Mouse (Mus musculus) MN1 (cell line): ENCODE data around the gene Skp2.
A peak's percentile ranks its signal among the peaks of the same experiment; 100 is the strongest.
"Not testable (repeated sequence)": the region's sequence is repeated elsewhere in the genome, so short reads cannot be mapped to it uniquely, and the experiment has no call there.

Experiments used
- DNase-seq: peaks from one replicate; pipeline ENCODE4 v3.0.0-alpha.2; 2016; ENCODE audit warnings: low spot score

The Skp2 gene

GRCm38 (mm10) chr15:9155325-9155724 lies at the start of gene Skp2:
Skp2 (minus strand) TSS chr15:9155425.
- DNase-seq, result no peak

DNA sequence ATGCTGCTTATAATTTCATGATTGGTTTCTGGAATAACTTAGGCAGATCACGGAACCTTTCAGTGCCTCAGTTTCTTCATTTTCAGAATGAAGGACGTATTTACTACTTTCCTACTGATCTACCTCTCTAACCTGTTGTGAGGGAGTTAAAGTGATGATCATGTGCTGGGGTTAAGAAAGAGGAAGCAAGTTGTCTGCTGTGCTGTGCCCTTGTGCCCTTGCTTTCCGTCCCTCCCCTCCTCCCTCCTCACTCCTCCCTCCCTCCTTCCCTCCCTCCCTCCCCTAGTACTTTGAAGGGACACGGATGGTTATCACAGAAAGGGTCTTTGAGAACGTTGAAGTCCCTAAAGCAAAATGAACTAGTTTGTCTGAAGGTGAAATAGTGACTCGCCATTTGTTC lies 43.2 kb upstream of the Skp2 start:
- no peak for DNase-seq

- not testable (repeated sequence) for DNase-seq
These were observed 37.5 kb upstream of the Skp2 start for GRCm38 (mm10) chr15:9192685-9193084.

DNA sequence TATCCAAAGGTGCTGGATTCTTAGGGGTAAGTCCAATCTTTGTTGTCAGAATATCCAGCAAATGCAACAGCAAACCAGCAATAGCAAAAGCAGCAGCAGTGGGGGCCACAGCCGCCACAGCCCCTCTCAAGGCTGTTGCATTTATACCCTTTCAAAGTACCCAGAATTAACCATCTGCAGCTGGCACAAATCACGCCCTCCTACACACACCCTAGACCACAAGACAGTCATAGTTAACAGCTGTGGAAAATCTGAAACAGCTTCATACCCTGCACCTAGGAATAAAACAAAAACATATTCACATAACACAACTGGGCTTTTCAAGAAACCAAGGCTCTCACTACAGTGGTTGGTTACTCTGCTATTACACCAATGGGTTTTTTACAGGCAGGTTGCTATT lies 34.6 kb upstream of the Skp2 start:
- no peak for DNase-seq

GRCm38 (mm10) chr15:9183995-9184394 lies 28.8 kb upstream of the Skp2 start:
- no peak for DNase-seq

- no peak for DNase-seq
These were observed 21.8 kb upstream of the Skp2 start for GRCm38 (mm10) chr15:9177038-9177437.

DNA sequence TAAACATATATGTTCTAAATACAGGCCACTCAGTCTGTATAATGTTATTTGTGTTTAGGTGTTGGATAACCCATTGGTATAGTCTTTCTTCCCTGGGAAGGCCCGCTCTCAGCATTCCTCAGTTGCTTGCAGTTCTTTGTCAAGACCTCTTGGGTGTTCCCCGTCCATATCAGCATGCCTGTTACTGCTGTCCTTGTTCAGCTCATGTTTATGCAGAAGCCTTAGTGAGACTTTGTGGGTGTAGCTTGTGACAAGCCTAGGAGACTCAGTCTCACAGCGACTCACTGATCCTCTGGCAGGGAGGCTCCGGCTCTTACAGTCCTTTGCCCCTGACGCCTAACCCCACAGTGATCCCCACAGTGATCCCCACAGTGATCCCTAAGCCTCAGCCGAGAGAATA lies 8.9 kb upstream of the Skp2 start:
- DNase-seq, result no peak

- DNase-seq, result no peak
These were observed 7.4 kb upstream of the Skp2 start for GRCm38 (mm10) chr15:9162557-9163070.

DNA sequence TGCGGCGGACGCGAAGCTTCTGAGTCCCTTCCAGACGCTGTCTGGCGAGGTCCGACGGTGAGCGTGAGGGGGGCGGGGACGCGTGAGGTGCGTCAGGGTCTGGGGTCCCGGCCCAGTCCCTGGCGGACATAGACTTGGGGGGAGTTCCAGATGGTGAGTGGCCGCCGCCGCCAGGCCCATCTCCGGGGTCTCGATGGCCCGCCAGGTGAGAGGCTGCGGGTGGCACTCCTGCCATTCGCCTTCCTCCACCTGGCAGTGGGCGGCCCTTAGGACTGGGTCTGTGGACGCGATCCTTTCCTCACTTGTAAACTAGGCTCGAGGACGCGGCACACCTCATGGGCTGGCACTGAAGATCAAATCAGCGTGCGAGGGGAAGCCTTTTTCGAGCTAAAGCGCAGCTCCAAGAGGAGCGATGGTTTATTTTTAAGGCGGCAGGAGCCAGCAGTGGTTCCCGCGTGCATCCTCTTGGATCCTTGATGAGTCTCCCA lies 14.5 kb downstream of the Skp2 start:
- DNase-seq, result peak; percentile 66

- DNase-seq, result peak; percentile 99
These were observed 15.0 kb downstream of the Skp2 start, which contains the start of gene Lmbrd2 for GRCm38 (mm10) chr15:9140252-9140680. Lmbrd2 (plus strand) TSS chr15:9140550.

DNA sequence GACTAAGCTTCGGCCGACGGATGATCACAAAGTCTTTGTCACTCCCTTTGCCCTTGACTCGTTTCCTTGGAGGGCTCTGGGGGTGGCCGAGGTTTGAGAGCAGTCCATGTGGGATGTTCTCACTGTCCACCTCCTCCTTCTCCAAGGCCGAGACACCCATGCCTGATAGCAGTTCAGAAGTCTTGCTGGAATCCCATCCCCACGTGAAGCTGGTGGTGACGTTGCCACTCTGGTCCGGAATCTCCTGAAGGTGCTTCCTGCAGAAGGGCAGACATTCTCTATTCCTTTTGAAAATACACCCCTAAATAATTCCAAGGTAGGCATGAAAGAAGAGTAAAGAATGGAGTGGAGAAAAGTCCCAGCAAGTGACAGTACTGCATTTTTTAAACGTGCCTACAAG lies 15.8 kb downstream of the Skp2 start:
- DNase-seq, result peak; percentile 23

- DNase-seq, result peak; percentile 21
These were observed 20.2 kb downstream of the Skp2 start for GRCm38 (mm10) chr15:9134891-9135507.

DNA sequence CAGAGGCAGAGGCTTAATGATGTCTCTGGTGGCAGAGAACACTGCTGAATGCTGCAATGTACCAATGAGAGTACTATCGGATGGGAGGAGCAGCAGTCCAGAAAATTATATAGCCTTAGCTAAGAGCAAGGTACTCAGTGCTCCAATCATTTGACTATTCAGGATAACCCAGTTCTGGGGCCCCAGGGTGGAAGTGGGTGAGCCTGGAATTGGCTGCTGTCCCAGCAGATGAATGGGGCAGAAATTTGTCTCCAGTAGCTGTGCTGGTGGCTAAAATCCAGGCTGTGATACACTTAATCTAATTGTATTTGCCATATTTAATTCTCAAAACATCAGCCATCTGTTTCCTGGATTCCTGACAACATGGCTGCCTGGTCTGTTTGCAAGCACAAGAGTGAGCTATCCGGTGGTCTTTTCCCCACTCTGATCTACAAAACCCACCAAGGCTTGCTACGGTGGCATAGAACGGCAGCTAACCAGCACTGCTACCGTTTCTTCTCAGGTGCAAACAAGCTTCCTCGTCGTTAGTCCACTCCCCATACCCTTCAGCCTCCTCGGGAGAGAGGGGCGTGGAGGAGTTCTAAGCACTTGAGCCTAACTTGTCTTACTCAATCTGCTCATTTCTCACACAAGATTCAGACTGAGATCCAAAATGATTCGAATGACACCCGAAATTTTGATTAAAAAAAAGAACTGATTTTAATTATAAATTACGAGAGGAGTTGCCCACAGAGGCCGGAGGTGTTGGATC lies 22.4 kb downstream of the Skp2 start:
- peak; percentile 75 for DNase-seq

DNA sequence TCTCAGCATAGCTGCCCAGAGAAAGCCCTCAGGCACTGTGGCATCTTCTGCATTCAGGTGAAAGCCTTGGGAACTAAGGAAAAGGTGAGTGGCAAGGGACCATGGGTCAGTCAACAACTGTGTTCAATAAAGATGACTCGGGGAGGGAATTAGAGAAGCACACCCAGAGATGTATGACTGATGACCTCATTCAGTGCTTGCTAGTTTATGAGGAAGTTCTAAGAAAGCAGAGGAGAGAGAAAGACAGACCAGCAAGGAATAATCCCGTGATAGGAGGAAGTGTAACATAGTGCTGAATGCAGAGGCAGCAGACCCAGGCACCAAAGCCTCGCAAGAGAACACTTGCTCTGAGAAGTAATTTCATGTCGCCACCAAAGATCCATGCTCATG lies 23.7 kb downstream of the Skp2 start:
- no peak for DNase-seq

GRCm38 (mm10) chr15:9130772-9131498 lies 24.3 kb downstream of the Skp2 start:
- peak; percentile 60 for DNase-seq

- no peak for DNase-seq
These were observed 28.0 kb downstream of the Skp2 start for GRCm38 (mm10) chr15:9127051-9127791.

GRCm38 (mm10) chr15:9124856-9125255 lies 30.4 kb downstream of the Skp2 start:
- no peak for DNase-seq

DNA sequence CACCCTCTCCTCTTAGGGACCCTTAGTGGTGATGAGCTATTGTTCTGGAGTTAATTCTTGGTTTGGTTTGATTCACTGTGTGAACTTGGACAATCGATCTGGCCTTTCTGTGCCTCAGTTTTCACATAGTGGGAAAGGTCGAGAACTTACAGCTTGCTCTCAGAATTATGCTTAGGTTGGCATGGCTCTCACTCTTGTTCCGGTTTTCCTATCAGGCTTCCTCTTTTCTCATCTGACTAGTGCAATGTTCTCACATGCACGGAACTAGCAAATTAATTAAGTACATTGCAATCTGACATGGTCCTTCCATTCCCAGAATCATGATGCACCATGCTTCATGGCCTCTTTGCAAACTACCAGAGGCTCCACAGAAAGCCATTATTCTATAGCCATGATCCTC lies 32.2 kb downstream of the Skp2 start:
- DNase-seq, result no peak

- peak; percentile 80 for DNase-seq
These were observed 35.1 kb downstream of the Skp2 start for GRCm38 (mm10) chr15:9120081-9120480.

GRCm38 (mm10) chr15:9118852-9119251 lies 36.4 kb downstream of the Skp2 start:
- no peak for DNase-seq

- no peak for DNase-seq
These were observed 40.6 kb downstream of the Skp2 start for GRCm38 (mm10) chr15:9114599-9114998.

DNA sequence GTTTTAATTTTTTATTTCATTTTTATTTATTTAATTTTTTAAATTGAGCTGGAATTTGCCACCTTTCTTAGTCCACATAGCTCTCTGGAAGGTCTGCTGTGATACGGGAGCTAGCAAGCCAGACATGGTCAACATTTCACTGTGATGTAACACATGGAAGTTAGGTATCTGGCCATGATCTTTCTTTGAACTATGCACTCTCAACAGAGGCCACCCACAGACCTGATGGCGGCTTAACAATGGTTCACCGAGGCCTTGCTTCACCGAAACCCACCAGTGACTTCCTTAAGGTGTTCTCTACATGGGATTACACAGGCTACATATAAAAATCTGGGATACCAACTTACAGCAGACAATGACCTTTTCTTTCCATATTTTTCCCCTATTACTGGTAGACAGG lies 41.1 kb downstream of the Skp2 start:
- no peak for DNase-seq
